Mouse (Mus musculus): ENCODE measurements at regions not wholly inside any gene's neighbourhood (a gene's known extent, or its start where the extent isn't known, plus 50 kb on each side); places are given as distances from the start of the nearest gene placed in this dataset.

- intact Hi-C loops (cut with DNase I), result no loop called here
- DNase-seq (ENCODE audit: low spot score in 2 of 2), result no peak
These were observed 170.7 kb upstream of the Bcl6 start for GRCm38 (mm10) chr16:24159336-24159735.

- intact Hi-C loops (cut with DNase I), result no loop called here
- DNase-seq (ENCODE audit: low spot score in 2 of 2), result no peak
These were observed 169.1 kb upstream of the Bcl6 start for GRCm38 (mm10) chr16:24157753-24158152.

GRCm38 (mm10) chr16:24156729-24157430, 168.2 kb upstream of the Bcl6 start:
- intact Hi-C loops (cut with DNase I), result no loop called here
- DNase-seq (ENCODE audit: low spot score in 2 of 2), result peak; percentile 40 to 78

- no peak for DNase-seq (ENCODE audit: low spot score in 2 of 2)
- intact Hi-C loops (cut with DNase I), result no loop called here
These were observed 166.2 kb upstream of the Bcl6 start for GRCm38 (mm10) chr16:24154816-24155357.

- intact Hi-C loops (cut with DNase I), result no loop called here
- DNase-seq (ENCODE audit: low spot score in 2 of 2), result no peak
These were observed 165.3 kb upstream of the Bcl6 start for GRCm38 (mm10) chr16:24153943-24154342.

- intact Hi-C loops (cut with DNase I), result no loop called here
- no peak for DNase-seq (ENCODE audit: low spot score in 2 of 2)
These were observed 163.2 kb upstream of the Bcl6 start for GRCm38 (mm10) chr16:24151831-24152247.

- DNase-seq (ENCODE audit: low spot score in 2 of 2), result no peak
- intact Hi-C loops (cut with DNase I), result no loop called here
These were observed 162.6 kb upstream of the Bcl6 start for GRCm38 (mm10) chr16:24151178-24151725.

GRCm38 (mm10) chr16:24150512-24150911, 161.9 kb upstream of the Bcl6 start:
- DNase-seq (ENCODE audit: low spot score in 2 of 2), result no peak
- intact Hi-C loops (cut with DNase I), result no loop called here

- intact Hi-C loops (cut with DNase I), result no loop called here
- DNase-seq (ENCODE audit: low spot score in 2 of 2), result peak in 1 of 2 experiments; percentile 17
These were observed 160.8 kb upstream of the Bcl6 start for GRCm38 (mm10) chr16:24149441-24149840.

GRCm38 (mm10) chr16:24143894-24144293, 155.2 kb upstream of the Bcl6 start:
- intact Hi-C loops (cut with DNase I), result no loop called here
- no peak for DNase-seq (ENCODE audit: low spot score in 2 of 2)

- DNase-seq (ENCODE audit: low spot score in 2 of 2), result no peak
- intact Hi-C loops (cut with DNase I), result no loop called here
These were observed 154.4 kb upstream of the Bcl6 start for GRCm38 (mm10) chr16:24142915-24143541.

- DNase-seq (ENCODE audit: low spot score in 2 of 2), result no peak
- intact Hi-C loops (cut with DNase I), result no loop called here
These were observed 150.5 kb upstream of the Bcl6 start for GRCm38 (mm10) chr16:24139109-24139508.

GRCm38 (mm10) chr16:24137266-24138033, 148.8 kb upstream of the Bcl6 start:
- intact Hi-C loops (cut with DNase I), result no loop called here
- DNase-seq (ENCODE audit: low spot score in 2 of 2), result no peak

- DNase-seq (ENCODE audit: low spot score in 2 of 2), result no peak
- intact Hi-C loops (cut with DNase I), result no loop called here
These were observed 148.0 kb upstream of the Bcl6 start for GRCm38 (mm10) chr16:24136483-24137148.

GRCm38 (mm10) chr16:24135841-24136240, 147.2 kb upstream of the Bcl6 start:
- DNase-seq (ENCODE audit: low spot score in 2 of 2), result no peak
- intact Hi-C loops (cut with DNase I), result no loop called here

- intact Hi-C loops (cut with DNase I), result no loop called here
- DNase-seq (ENCODE audit: low spot score in 2 of 2), result no peak
These were observed 146.7 kb upstream of the Bcl6 start for GRCm38 (mm10) chr16:24135351-24135750.

- intact Hi-C loops (cut with DNase I), result no loop called here
- DNase-seq (ENCODE audit: low spot score in 2 of 2), result no peak
These were observed 145.9 kb upstream of the Bcl6 start for GRCm38 (mm10) chr16:24134486-24135050.

- DNase-seq (ENCODE audit: low spot score in 2 of 2), result no peak
- intact Hi-C loops (cut with DNase I), result no loop called here
These were observed 142.0 kb upstream of the Bcl6 start for GRCm38 (mm10) chr16:24130646-24131045.

- DNase-seq (ENCODE audit: low spot score in 2 of 2), result no peak
- intact Hi-C loops (cut with DNase I), result no loop called here
These were observed 141.0 kb upstream of the Bcl6 start for GRCm38 (mm10) chr16:24129701-24130100.
